Mouse (Mus musculus) C2C12 (cell line): ENCODE data around the gene Bcl11a.

Experiments used
- CTCF ChIP-seq: IDR thresholded peaks from one replicate; pipeline ENCODE4 v1.5.1; 2011; ENCODE audit not compliant: control insufficient read depth, insufficient read depth, insufficient read length
- FOSL1 ChIP-seq: IDR thresholded peaks from one replicate; pipeline ENCODE4 v1.8.0; 2011; ENCODE audit warnings: mild to moderate bottlenecking, low read length; ENCODE audit not compliant: poor library complexity, insufficient read depth, severe bottlenecking
- MAX ChIP-seq: IDR thresholded peaks from one replicate; pipeline ENCODE4 v1.6.1; 2011; ENCODE audit warnings: mild to moderate bottlenecking, control low read depth
- USF1 ChIP-seq: IDR thresholded peaks from one replicate; pipeline ENCODE4 v1.6.1; 2011; ENCODE audit warnings: low read depth, mild to moderate bottlenecking, control low read depth, moderate library complexity

- no peak for TF ChIP-seq MAX
- TF ChIP-seq CTCF, result no peak
- TF ChIP-seq USF1, result no peak
- TF ChIP-seq FOSL1, result no peak
Observed at GRCm38 (mm10) chr11:24084590-24084989, 6.7 kb downstream of the Bcl11a start.
